In the genomic region with DNA sequence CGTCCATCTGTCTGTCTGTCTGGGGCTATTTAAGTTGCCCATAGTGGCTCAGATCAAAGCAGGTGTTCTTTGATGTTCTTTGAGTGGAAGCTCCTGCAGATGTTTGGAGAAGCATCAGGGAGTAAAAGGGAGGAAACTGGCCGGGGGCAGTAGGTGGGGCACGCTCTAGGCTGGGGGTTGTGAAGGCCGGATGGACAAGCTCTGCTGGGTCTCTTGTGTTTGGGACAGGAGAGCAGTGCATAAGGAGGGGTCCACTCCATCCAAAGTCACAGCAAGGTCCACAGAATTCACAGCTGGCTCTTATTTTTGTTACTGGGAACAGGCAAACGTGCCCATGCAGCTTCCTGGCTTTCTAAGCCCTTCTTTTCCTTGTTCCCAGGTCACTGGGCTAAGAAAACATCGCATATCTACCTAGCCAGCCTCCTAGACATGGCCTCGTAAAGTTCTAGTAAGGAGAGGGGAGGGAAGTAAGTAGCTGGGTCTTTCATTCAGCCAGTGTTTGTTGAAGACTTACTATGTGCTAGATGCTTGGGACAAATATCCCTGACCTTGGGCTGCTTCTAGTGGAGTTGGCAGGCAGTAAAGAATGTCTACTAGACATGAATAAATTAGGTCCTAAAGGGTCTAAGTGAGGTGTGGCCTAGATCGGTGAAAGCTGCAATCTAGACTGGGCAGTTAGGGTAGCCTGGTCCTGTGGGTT, we compare ENCODE assay signal across 13 mouse cellular contexts. TPM values are rescaled to one million over a fixed set of nuclear protein-coding genes. Genes with fewer than 3 reads are reported as not detected.
"Had no signal": no experiment of that assay in that cellular context is flagged by ENCODE, and none has a peak within 500 bp of the region (broad histone marks: within the 10 kb centered on the region; RNA-seq: fewer than 3 reads in every experiment).

No protein-coding gene starts in this region.

- H3K9me3 ChIP-seq: limb, embryonic 10.5 days; liver, embryonic 15.5 days; neural tube, embryonic 12.5 days had no signal

- DNase-seq: kidney, adult 18-20 months; kidney, postnatal 10 days; lung, adult 2 months; lung, postnatal 36 days; right cerebral cortex, adult 18-20 months; right cerebral cortex, postnatal 25 days; thymus, postnatal 36 days had no signal

- H3K36me3 ChIP-seq: limb, embryonic 10.5 days; liver, embryonic 15.5 days; neural tube, embryonic 12.5 days had no signal

- H3K4me1 ChIP-seq: liver, embryonic 15.5 days; neural tube, embryonic 12.5 days had no signal

- H3K4me2 ChIP-seq: liver, embryonic 11.5 days; liver, embryonic 15.5 days; neural tube, embryonic 12.5 days had no signal

- H3K27ac ChIP-seq: limb, embryonic 10.5 days; liver, embryonic 15.5 days; neural tube, embryonic 12.5 days had no signal

- H3K9ac ChIP-seq: liver, embryonic 15.5 days; neural tube, embryonic 12.5 days had no signal

- H3K4me3 ChIP-seq: limb, embryonic 10.5 days; liver, embryonic 15.5 days; neural tube, embryonic 12.5 days had no signal

- ATAC-seq: midbrain, embryonic 16.5 days had no signal

RNA-seq across cellular contexts. Expression of gene Rd3, which starts 44.7 kb away (rescaled TPM):
- total RNA-seq: megakaryocyte progenitor cell, adult 5-6 weeks had no signal
